Mouse (Mus musculus) stomach, embryonic 15.5 days (tissue): ENCODE data around the gene Gm13030. TPM values are rescaled to one million over a fixed set of nuclear protein-coding genes. Genes with fewer than 3 reads are reported as not detected.
A peak's percentile ranks its signal among the peaks of the same experiment; 100 is the strongest.
"Not testable (repeated sequence)": the region's sequence is repeated elsewhere in the genome, so short reads cannot be mapped to it uniquely, and the experiment has no call there.

Experiments used
- ATAC-seq: fragments of 200-750 bp; cut with Nextera tagmentation; 2 replicates; pipeline ENCODE4 v1.8.0; 2017; ENCODE audit warnings: low read depth, moderate number of reproducible peaks, moderate TSS enrichment; ENCODE audit not compliant: insufficient read depth, low FRiP score
- H3K27ac ChIP-seq: fragments of 300-500 bp; sonication (generic); 2 replicates; pipeline ENCODE4 v1.5.1; 2015; ENCODE audit warnings: mild to moderate bottlenecking, inconsistent platforms
- H3K27me3 ChIP-seq: fragments of 300-500 bp; sonication (generic); replicated peaks from 2 replicates; pipeline ENCODE4 v1.6.1; 2015; ENCODE audit warnings: inconsistent platforms
- H3K36me3 ChIP-seq: fragments of 300-500 bp; sonication (generic); 2 replicates; pipeline ENCODE4 v1.6.1; 2015; ENCODE audit warnings: inconsistent platforms
- H3K4me1 ChIP-seq: fragments of 300-500 bp; sonication (generic); 2 replicates; pipeline ENCODE4 v1.6.1; 2015; ENCODE audit warnings: inconsistent platforms
- H3K4me2 ChIP-seq: fragments of 300-500 bp; sonication (generic); 2 replicates; pipeline ENCODE4 v1.6.1; 2015; ENCODE audit warnings: mild to moderate bottlenecking, inconsistent platforms
- H3K4me3 ChIP-seq: fragments of 300-500 bp; sonication (generic); replicated peaks from 2 replicates; pipeline ENCODE4 v1.5.1; 2015; ENCODE audit warnings: inconsistent platforms
- H3K9ac ChIP-seq: fragments of 300-500 bp; sonication (generic); 2 replicates; pipeline ENCODE4 v1.6.1; 2015; ENCODE audit warnings: inconsistent platforms
- H3K9me3 ChIP-seq: fragments of 300-500 bp; sonication (generic); 2 replicates; pipeline ENCODE4 v1.6.1; 2016; ENCODE audit warnings: inconsistent platforms
- WGBS: fragments of 180-500 bp; shearing (Covaris S2); methylation state at CpG from one replicate; pipeline ENCODE4 v1.1.7; 2015; 5-methylcytosine and 5-hydroxymethylcytosine counted together
- polyA plus RNA-seq: library from polyadenylated mRNA; unstranded; fragments of >200 nt; fragmentation: Nextera tagmentation; extraction: Ambion mirVana; gene quantifications from 2 replicates; pipeline ENCODE4 v1.2.1, GENCODE M21; 2015

Gene Gm13030
- polyA plus RNA-seq, 1 experiment from 2014 or later = not detected

DNA sequence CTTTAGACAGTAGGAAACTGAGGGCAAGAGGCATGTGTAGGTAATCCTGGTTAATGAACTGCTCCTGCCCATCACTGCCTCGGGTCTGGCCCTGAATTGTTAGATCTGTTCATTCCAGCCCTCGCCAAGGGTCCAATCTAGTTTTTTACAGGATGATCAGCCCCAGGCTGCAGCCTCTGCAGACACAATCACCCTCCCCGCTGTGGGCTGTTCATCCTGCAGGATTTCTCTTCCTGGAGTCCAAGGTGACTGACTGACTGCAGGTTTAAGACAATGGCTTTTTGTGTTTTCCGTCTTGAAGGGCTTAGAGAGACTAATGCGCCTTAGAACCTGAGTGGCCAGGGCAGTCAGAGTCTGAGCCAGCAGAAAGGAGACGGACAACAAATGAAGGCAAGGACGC lies 15.4 kb upstream of the Gm13030 start:
- Histone ChIP-seq H3K9me3 (no peaks in the 10 kb centered on the region), H3K36me3 (peaks cover 7% of the 10 kb centered on the region; the same call in 1 of the 2 replicates), H3K4me1 (no peaks in the 10 kb centered on the region), H3K4me2 (no peak overlapping the region), H3K9ac (no peak overlapping the region), H3K4me3 (no peak overlapping the region), H3K27me3 (no peaks in the 10 kb centered on the region), H3K27ac (no peak overlapping the region)
- ATAC-seq = no peak
- WGBS = 63% methylated on average over 7 of the region's 7 CpGs

DNA sequence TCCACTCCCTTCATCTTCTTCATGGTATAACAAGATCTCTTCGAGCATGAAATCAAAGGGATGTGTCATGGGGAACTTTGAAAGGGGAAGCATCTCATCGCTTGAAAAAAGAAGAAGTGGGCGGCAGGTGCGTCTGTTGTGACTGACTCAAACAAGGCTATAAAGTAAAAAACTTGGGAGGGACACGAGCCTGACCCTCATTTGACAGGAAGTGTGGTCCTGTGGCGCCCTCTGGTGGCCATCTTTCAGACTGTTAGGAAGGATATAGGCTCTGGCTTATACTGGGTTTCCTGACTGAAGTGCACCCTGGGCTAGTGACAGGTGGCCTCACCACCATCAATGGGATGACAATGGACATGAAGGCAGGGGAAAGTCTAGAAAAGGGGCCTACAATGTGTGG lies 10.5 kb upstream of the Gm13030 start:
- Histone ChIP-seq H3K4me1 (peaks cover 4% of the 10 kb centered on the region), H3K36me3 (no peaks in the 10 kb centered on the region), H3K4me2 (no peak overlapping the region), H3K27ac (no peak overlapping the region), H3K4me3 (no peak overlapping the region), H3K9me3 (no peaks in the 10 kb centered on the region), H3K9ac (no peak overlapping the region), H3K27me3 (peaks cover 8% of the 10 kb centered on the region; the same call in 1 of the 2 replicates)
- 18% methylated on average over 6 of the region's 6 CpGs for WGBS
- ATAC-seq = no peak

DNA sequence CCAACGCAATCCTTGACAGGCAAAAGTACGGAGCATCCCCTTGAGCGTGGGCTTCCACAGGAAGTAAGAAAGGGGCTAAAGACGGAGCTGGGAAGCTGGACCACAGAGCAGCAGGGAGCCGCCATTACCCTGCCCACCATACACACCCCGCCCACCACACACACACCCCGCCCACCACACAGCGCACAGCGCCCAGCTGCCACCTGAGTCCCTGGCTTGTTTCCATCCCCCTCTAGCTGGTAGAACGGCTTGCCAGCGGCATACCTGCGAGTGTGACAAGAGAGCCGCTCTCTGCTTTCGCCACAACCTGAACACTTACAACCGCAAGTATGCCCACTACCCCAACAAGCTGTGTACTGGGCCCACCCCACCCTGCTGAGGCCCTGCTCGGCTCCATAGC lies 8.4 kb upstream of the Gm13030 start:
- H3K9ac ChIP-seq = no peak overlapping the region
- H3K4me3 ChIP-seq = no peak overlapping the region
- H3K36me3 ChIP-seq = no peaks in the 10 kb centered on the region
- H3K4me1 ChIP-seq = peaks cover 6% of the 10 kb centered on the region
- no peaks in the 10 kb centered on the region for H3K9me3 ChIP-seq
- 0 out of 2 replicates have a peak, but pooled peaks have one; percentile 11 for ATAC-seq
- H3K4me2 ChIP-seq = peak overlapping the region; percentile 43
- no peak overlapping the region for H3K27ac ChIP-seq
- 9% methylated on average over 16 of the region's 16 CpGs for WGBS
- peaks cover 8% of the 10 kb centered on the region; the same call in 1 of the 2 replicates for H3K27me3 ChIP-seq

DNA sequence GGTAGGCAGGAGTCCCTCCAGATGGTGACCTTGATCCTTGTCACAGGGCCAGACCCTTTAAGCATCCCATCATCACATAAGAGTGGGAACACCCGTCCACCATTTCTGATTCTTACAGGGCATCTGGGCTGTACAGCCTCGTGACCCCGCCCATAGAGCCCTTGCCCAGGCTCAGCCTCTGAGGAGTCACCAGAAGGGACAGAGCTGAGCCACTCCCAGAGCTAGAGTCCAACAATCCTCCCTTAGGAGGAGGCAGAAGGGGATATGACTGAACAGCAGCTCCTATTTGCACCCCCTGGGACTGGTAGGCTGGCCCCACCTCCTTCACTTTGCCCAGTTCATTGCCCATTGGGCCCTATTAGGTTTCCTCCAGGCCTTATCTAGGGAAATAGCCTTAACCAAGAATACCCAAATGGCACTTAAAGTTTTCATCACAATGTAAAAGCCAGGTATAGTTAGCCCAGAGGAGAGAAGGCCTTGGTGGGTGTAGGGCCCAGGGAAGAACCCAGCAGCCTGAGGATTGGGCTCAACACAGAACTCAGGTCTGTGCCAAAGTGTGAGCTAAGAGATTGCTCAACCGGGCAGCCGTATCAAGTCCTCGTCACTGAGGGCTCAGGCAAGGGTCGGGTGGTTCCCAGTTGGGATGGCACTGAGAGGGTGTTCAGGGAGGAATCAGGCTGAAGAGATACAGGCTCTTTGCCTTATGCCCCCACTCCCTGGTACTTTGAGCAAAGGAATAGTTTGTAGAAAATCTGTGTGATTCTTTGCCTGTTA lies 7.2 kb upstream of the Gm13030 start:
- Histone ChIP-seq H3K9me3 (no peaks in the 10 kb centered on the region), H3K36me3 (no peaks in the 10 kb centered on the region), H3K9ac (no peak overlapping the region), H3K4me3 (no peak overlapping the region), H3K27ac (no peak overlapping the region), H3K4me2 (no peak overlapping the region), H3K4me1 (peaks cover 6% of the 10 kb centered on the region), H3K27me3 (peaks cover 8% of the 10 kb centered on the region; the same call in 1 of the 2 replicates)
- 83% methylated on average over 7 of the region's 7 CpGs for WGBS
- no peak for ATAC-seq

DNA sequence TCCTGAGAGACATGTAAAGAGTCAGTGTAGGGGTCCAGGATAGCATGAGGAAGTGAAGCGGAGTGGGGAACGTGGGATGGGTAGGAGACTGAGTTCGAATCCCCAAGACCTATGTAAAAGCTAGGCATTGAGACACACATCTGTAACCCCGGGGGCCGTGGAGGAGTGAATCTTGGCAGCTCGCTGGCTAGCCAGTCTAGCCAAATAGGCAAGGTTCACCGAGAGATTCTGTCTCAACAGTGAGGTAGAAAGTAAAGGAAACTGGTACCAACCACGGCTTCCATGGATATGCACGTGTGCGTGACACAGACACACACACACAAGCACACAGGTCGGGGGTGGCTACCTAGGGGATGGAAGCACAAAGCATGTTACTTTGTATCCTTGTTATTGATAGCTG lies 6.0 kb upstream of the Gm13030 start:
- H3K36me3 ChIP-seq = no peaks in the 10 kb centered on the region
- H3K9me3 ChIP-seq = no peaks in the 10 kb centered on the region
- ATAC-seq = no peak
- H3K4me1 ChIP-seq = peaks cover 6% of the 10 kb centered on the region
- WGBS = 82% methylated on average over 11 of the region's 11 CpGs
- H3K27me3 ChIP-seq = peaks cover 8% of the 10 kb centered on the region; the same call in 1 of the 2 replicates
- H3K4me2 ChIP-seq = no peak overlapping the region
- no peak overlapping the region for H3K9ac ChIP-seq
- H3K27ac ChIP-seq = no peak overlapping the region
- H3K4me3 ChIP-seq = no peak overlapping the region

DNA sequence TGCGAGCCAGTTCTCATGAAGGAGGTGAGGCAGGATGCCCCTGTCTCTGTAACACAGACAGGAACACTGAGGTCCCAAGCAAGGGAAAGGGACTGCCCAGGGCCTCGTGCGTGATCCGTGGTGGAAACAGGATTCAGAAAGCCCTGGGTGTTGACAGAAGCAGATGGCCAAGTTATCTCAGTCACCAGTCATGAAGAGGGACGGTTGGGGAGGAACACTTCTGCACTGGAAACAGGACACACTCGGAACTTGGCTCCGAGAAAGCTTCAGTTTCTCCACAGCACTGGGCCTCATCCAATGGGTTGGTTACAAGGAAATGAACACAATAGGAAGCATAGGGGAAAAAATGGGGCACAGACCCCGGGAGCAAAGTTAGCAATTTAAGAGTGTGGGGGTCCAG lies 5.0 kb upstream of the Gm13030 start:
- Histone ChIP-seq H3K27ac (no peak overlapping the region), H3K9ac (no peak overlapping the region), H3K27me3 (peaks cover 8% of the 10 kb centered on the region; the same call in 1 of the 2 replicates), H3K36me3 (no peaks in the 10 kb centered on the region), H3K4me2 (no peak overlapping the region), H3K4me3 (no peak overlapping the region), H3K9me3 (no peaks in the 10 kb centered on the region), H3K4me1 (peaks cover 6% of the 10 kb centered on the region)
- 53% methylated on average over 8 of the region's 8 CpGs for WGBS
- no peak for ATAC-seq

DNA sequence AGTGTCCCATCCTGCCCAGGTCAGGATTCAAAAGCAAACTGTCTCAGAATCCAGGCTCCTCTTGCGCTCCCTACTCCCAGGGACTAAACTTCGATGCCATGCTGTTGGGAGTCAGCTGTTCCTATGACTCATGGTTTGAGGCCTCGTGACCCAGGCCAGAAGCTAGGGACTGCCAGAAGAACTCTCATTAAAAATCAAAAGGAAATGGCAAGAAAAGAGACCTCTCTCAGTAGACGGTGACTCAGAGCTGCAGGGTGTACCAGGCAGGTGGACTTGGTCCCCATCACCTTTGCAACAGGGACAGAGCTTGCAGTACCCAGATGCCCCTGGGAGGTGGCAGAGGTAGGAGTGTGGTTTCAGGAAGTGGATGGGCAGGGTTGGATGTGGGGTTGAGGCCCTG lies 4.0 kb upstream of the Gm13030 start, which contains the start of gene Pla2g2e:
Pla2g2e (plus strand) TSS at position 212 of the 400 bp plus-strand sequence.
- WGBS = 66% methylated on average over 4 of the region's 4 CpGs
- peaks cover 6% of the 10 kb centered on the region for H3K4me1 ChIP-seq
- no peaks in the 10 kb centered on the region for H3K36me3 ChIP-seq
- peaks cover 8% of the 10 kb centered on the region; the same call in 1 of the 2 replicates for H3K27me3 ChIP-seq
- H3K4me2 ChIP-seq = no peak within 1 kb of the TSS
- H3K9ac ChIP-seq = no peak within 1 kb of the TSS
- H3K27ac ChIP-seq = no peak within 1 kb of the TSS
- H3K9me3 ChIP-seq = no peaks in the 10 kb centered on the region
- H3K4me3 ChIP-seq = no peak within 1 kb of the TSS
- no peak; the same call in 1 of the 2 replicates for ATAC-seq

DNA sequence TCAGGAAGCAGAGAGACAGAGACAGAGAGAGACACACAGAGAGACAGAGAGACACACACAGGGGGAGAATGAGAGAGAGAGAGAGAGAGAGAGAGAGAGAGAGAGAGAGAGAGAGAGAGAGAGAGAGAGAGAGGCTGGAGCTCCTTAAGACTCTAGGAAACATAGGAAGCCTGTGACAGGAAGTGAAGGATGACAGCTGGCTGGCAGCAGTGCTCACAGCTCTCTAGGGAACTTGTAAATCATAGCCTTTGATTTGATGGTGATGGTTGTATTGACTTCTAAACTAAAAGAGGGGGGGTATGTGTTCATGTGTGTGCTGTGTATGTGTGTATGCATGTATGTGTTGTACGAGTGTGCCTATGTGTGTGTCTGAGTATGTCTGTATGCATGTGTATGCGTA lies 2.2 kb upstream of the Gm13030 start:
- no peak overlapping the region for H3K27ac ChIP-seq
- WGBS = 86% methylated on average over 2 of the region's 2 CpGs
- H3K9me3 ChIP-seq = no peaks in the 10 kb centered on the region
- ATAC-seq = 0 out of 2 replicates have a peak, but pooled peaks have one; percentile 27
- H3K27me3 ChIP-seq = peaks cover 5% of the 10 kb centered on the region; the same call in 1 of the 2 replicates
- no peak overlapping the region for H3K4me3 ChIP-seq
- H3K4me1 ChIP-seq = peaks cover 2% of the 10 kb centered on the region; the same call in 1 of the 2 replicates
- no peak overlapping the region for H3K9ac ChIP-seq
- H3K36me3 ChIP-seq = no peaks in the 10 kb centered on the region
- no peak overlapping the region for H3K4me2 ChIP-seq

DNA sequence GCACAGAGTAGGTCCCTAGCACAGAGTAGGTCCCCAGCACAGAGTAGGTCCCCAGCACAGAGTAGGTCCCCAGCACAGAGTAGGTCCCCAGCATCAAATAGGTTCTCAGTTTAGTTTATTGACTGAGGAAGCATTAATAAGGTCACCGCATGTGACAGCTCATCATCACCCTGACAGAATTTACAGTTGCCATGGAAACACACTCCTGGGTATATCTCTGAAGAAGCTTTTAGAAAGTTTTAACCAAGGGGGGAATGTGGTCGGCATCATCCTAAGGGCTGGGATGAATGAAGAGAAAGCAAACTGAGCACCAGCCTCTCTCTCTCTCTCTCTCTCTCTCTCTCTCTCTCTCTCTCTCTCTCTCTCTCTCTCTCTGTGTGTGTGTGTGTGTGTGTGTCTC lies 1.5 kb upstream of the Gm13030 start:
- not testable (repeated sequence) for H3K27me3 ChIP-seq, H3K4me3 ChIP-seq, H3K27ac ChIP-seq, H3K9me3 ChIP-seq, H3K4me1 ChIP-seq, H3K36me3 ChIP-seq, ATAC-seq, H3K4me2 ChIP-seq, H3K9ac ChIP-seq
- WGBS = 76% methylated on average over 2 of the region's 2 CpGs

DNA sequence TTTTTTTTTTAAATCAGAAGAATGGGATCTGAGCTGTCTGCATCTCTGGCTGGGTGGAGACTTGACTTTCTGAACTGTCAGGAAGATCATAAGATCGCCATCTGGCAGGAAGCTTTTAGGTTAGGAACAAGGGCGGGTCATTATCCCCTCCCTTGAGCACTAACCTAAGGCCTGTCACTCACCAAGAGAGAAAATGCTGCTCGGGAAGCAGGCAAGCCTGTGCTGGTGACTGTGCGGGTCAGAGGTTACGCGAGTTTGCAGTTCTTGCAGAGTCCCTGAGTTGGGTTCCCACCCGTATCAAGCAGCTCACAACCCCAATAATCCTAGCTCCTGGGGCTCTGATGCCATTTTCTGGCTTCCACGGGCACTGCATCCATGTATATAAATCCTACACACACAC lies 5.1 kb downstream of the Gm13030 start:
- Histone ChIP-seq H3K9me3 (no peaks in the 10 kb centered on the region), H3K4me1 (no peaks in the 10 kb centered on the region), H3K9ac (no peak overlapping the region), H3K27ac (no peak overlapping the region), H3K4me3 (no peak overlapping the region), H3K4me2 (no peak overlapping the region), H3K27me3 (no peaks in the 10 kb centered on the region), H3K36me3 (no peaks in the 10 kb centered on the region)
- ATAC-seq = no peak
- 54% methylated on average over 8 of the region's 8 CpGs for WGBS

DNA sequence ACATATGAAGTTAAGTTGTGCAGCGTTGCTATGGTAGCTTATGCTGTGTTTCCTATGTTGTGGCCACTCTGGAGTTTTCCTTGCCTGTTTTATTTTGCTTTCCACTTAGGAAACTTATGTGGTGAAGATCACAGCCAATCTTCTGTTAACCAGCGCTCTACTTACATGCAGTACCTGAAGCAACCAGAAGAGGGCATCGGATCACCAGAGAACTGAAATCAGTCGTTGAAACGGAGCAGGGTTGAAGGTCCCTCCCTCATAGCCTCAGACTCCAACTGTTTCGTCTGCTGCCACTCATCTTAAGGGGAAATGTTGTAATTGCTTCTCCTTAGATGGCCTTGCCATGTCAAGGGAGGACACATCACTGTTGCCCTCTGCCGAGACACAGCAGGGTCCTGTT lies 7.4 kb downstream of the Gm13030 start:
- no peak for ATAC-seq
- WGBS = 9% methylated on average over 7 of the region's 7 CpGs

DNA sequence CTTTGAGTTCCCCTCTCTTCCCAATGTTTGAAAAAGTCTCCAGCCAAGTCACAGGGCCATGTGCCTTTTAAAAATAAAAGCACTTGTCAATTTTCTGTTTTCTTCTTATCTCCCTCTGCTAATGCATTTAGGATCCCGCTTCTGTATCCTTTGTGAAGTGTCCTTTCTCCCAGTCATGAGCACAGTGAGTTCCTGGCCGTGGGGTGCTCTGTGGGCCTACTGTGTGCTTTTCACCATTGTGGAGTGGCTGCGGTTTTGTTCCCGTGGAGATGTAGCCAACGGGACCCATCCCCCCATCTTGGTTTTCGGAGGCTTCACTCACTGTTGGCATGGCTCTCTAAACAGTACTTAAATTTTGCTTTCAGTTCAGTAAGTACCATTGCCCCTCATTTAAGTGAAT lies 7.8 kb downstream of the Gm13030 start:
- ATAC-seq = no peak
- H3K27ac ChIP-seq = no peak overlapping the region
- 62% methylated on average over 6 of the region's 6 CpGs for WGBS

More for the DNA sequence above, 7.4 kb downstream of the Gm13030 start:
- Histone ChIP-seq H3K9ac (no peak overlapping the region), H3K9me3 (no peaks in the 10 kb centered on the region), H3K27ac (no peak overlapping the region), H3K4me2 (no peak overlapping the region), H3K4me3 (no peak overlapping the region), H3K36me3 (no peaks in the 10 kb centered on the region), H3K27me3 (no peaks in the 10 kb centered on the region), H3K4me1 (no peaks in the 10 kb centered on the region)

More for the DNA sequence above, 7.8 kb downstream of the Gm13030 start:
- H3K9me3 ChIP-seq = no peaks in the 10 kb centered on the region
- H3K9ac ChIP-seq = no peak overlapping the region
- H3K4me3 ChIP-seq = no peak overlapping the region
- H3K27me3 ChIP-seq = no peaks in the 10 kb centered on the region
- H3K36me3 ChIP-seq = no peaks in the 10 kb centered on the region
- no peaks in the 10 kb centered on the region for H3K4me1 ChIP-seq
- no peak overlapping the region for H3K4me2 ChIP-seq
